Mouse (Mus musculus) CD4-positive, CD25-positive, alpha-beta regulatory T cell, adult 4 months (primary cell): ENCODE results near the gene Klk1b11. TPM values are rescaled to one million over a fixed set of nuclear protein-coding genes. Genes with fewer than 3 reads are reported as not detected.
"Not testable (repeated sequence)": the region's sequence is repeated elsewhere in the genome, so short reads cannot be mapped to it uniquely, and the experiment has no call there.

Source experiments
- ATAC-seq: one replicate; pipeline ENCODE4 v1.8.0; 2017
- polyA plus RNA-seq, 2 experiments: library from polyadenylated mRNA; unstranded; fragments of 100-300 nt; shearing (Covaris generic); gene quantifications; one replicate each; pipeline ENCODE4 v1.2.1; 2017

The Klk1b11 gene
- not detected for polyA plus RNA-seq

DNA sequence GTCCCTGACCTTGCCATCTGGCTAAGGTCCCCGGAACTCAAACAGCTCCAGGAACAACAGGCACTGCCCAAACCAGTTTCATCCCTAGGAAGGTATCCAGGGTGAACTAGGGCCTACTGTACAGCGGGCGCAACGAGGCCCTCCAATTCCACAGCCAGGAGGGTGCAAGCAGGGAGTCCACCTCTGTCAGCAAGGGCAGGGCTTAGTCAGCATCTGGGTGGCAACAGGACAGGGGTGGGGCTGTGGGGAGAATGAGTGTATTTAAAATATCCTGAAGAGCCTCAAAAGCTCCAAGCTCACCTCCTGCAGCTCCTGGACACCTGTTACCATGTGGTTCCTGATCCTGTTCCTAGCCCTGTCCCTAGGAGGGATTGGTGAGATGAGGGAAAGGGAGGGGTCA is at the start of gene Klk1b11:
TSS of gene Klk1b11 (plus strand) at position 301 of the 400 bp plus-strand sequence.
- ATAC-seq, result not testable (repeated sequence)

GRCm38 (mm10) chr7:43950364-43950763 is 45.3 kb upstream of the Klk1b11 start, which contains the start of gene Klk1b8:
TSS of gene Klk1b8 (plus strand) at chr7:43950664.
- ATAC-seq, result no peak

DNA sequence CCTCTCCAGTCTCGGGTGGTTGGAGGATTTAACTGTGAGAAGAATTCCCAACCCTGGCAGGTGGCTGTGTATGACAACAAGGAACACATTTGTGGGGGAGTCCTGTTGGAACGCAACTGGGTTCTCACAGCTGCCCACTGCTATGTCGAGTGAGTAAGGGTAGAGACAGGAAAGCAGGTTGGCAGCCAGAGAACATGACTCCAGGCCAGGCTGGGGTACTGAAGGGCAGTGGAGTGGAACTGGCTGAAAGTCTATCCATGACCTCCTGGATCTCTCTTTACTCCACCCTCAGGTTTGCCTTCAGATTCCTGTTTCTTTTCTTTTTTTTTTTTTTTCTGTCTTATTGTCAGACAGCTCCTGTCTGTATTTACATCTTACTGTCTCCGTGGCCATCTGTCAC is 43.0 kb upstream of the Klk1b11 start:
- ATAC-seq, result no peak

DNA sequence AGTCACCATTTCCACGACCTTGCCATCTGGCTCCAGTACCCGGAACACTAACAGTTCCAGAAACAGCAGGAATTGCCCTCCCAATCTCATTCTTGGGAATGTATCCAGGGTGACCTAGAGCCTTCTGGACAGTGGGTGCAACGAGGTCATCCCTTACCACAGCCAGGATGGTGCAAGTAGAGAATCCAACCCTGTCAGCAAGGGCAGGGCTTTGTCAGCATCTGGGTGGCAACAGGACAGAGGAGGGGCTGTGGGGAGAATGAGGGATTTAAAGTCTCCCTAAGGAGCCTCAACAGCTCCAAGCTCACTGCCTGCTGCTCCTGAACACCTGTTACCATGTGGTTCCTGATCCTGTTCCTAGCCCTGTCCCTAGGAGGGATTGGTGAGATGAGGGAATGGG is 29.2 kb upstream of the Klk1b11 start, which contains the start of gene Klk1b1:
TSS of gene Klk1b1 (plus strand) at position 301 of the 400 bp plus-strand sequence.
- ATAC-seq, result no peak

GRCm38 (mm10) chr7:43967058-43967457 is 28.6 kb upstream of the Klk1b11 start:
- no peak for ATAC-seq

DNA sequence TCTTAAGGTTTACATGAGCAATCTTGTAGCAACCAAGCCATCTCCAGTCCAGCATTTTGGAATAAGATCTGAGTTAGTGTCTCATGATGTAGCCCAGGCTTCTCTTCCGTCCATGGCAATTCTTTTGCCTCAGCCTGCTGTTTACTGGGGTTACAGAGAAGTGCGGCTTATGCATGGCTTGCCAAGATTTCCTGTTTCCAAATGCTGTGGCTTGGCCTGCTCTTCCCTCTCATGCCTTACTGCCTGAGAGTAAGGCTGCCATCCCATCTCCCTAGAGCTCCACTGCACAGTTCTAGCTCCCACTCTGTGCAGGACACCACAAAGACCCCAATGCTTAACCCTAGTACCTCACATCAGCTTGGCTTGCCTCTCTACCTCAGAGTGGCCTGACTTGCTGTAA is 28.1 kb upstream of the Klk1b11 start:
- ATAC-seq, result no peak

DNA sequence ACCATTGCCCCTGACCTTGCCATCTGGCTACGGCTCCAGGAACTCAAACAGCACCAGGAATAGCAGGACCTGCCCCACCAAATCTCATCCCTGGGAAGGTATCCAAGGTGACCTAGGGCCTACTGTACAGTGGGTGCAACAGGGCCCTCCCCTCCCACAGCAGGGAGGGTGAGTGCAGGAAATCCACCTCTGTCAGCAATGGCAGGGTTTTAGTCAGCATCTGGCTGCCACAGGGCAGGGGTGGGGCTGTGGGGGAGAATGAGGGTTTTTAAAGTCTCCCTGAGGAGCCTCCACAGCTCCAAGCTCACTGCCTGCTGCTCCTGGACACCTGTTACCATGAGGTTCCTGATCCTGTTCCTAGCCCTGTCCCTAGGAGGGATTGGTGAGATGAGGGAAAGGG is 19.9 kb upstream of the Klk1b11 start, which contains the start of gene Klk1b9:
TSS of gene Klk1b9 (plus strand) at position 301 of the 400 bp plus-strand sequence.
- ATAC-seq, result not testable (repeated sequence)

DNA sequence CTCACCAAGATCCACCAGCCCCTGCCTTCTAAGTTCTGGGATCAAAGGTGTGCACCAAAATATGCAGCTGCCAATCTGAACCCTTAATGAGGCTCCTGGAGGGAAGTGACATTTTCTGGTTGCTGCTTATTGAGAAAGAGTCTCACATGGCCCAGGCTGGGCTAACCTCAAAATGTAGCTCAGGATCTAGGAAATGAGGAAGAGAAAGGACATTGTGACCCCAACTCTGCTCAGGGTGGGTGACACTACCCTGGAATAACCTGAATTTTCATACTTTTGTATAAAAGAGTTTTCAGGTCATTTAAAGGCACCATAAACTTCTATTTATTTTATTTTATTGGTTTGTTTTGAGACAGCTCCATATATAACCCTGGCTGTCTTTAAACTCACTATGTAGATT is 10.0 kb upstream of the Klk1b11 start:
- ATAC-seq, result no peak

GRCm38 (mm10) chr7:43994821-43995220 is 856 bp upstream of the Klk1b11 start:
- not testable (repeated sequence) for ATAC-seq

DNA sequence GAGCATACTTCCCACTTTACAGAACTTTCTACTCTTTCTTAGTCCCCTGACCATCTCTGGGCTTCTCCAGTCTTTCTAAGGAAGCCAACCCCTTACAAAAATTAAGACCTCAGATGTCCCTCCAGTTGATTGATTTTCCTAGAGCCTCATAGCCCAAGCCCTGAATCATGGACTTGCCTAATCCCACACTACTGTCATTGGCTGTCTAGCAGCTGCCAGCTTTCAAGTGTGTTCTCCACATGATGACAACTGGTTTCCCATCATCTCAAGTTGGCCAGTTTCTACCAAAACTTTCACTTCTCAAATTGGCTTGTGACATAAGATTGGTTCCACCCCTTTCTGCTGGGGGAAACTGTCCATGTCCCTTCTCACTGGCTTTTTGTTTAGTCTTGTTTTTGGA is 9.2 kb downstream of the Klk1b11 start:
- no peak for ATAC-seq

GRCm38 (mm10) chr7:44011868-44012267 is 16.2 kb downstream of the Klk1b11 start, which contains the start of gene Klk1b26:
TSS of gene Klk1b26 (plus strand) at chr7:44012168.
- not testable (repeated sequence) for ATAC-seq

- ATAC-seq, result not testable (repeated sequence)
These were observed 19.0 kb downstream of the Klk1b11 start for GRCm38 (mm10) chr7:44014666-44015065.

DNA sequence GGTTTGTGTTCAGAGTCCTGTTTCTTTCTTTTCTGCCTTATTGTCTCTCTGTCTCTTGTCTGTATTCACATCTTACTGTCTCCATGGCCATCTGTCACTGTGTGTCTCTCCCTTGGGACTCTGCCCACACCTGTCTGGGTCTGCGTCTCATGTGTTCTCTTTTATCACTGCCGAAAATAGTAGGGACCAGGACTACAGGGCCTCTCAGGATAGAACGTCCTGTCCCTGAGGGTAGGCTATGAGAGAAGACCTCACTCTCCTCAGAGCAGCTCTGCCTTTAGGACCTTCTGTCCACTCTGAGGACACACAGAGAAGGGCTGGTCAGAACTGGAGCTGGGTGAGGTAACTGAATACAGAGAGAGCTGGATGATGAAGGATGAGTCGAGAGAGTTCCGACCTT is 19.4 kb downstream of the Klk1b11 start:
- ATAC-seq, result no peak

Other genes with a start within 250 kb of the Klk1b11 start
- not detected for gene Klk12, start 227.0 kb upstream of the Klk1b11 start, polyA plus RNA-seq
- gene Klk11, start 221.3 kb upstream of the Klk1b11 start, polyA plus RNA-seq, result 1 to 10 TPM in 1 of 2 experiments, not detected in 1; 1.0 TPM
- under 1 TPM in 1 of 2 experiments, not detected in 1; 0.23 TPM for gene Klk10, start 214.8 kb upstream of the Klk1b11 start, polyA plus RNA-seq
- gene Klk9, start 204.0 kb upstream of the Klk1b11 start, polyA plus RNA-seq, result not detected
- 100 to 1,000 TPM; 136 to 138 TPM for gene Klk8, start 198.3 kb upstream of the Klk1b11 start, polyA plus RNA-seq
- under 1 TPM in 1 of 2 experiments, not detected in 1; 0.23 TPM for gene Klk7, start 184.6 kb upstream of the Klk1b11 start, polyA plus RNA-seq
- not detected for gene Klk6, start 171.4 kb upstream of the Klk1b11 start, polyA plus RNA-seq
- gene Klk5, start 153.9 kb upstream of the Klk1b11 start, polyA plus RNA-seq, result not detected
- not detected for gene Klk4, start 114.7 kb upstream of the Klk1b11 start, polyA plus RNA-seq
- not detected for gene Klk15, start 62.1 kb upstream of the Klk1b11 start, polyA plus RNA-seq
- not detected for gene Klk1b8, start 45.2 kb upstream of the Klk1b11 start, polyA plus RNA-seq
- gene Klk1b1, start 29.1 kb upstream of the Klk1b11 start, polyA plus RNA-seq, result not detected
- gene Klk1b9, start 19.8 kb upstream of the Klk1b11 start, polyA plus RNA-seq, result not detected
- gene Klk1b26, start 16.3 kb downstream of the Klk1b11 start, polyA plus RNA-seq, result not detected
- 1 to 10 TPM; 1.7 to 5.7 TPM for gene Klk1b27, start 56.4 kb downstream of the Klk1b11 start, polyA plus RNA-seq
- gene Klk1b21, start 106.5 kb downstream of the Klk1b11 start, polyA plus RNA-seq, result not detected
- not detected for gene Klk1b22, start 116.8 kb downstream of the Klk1b11 start, polyA plus RNA-seq
- gene Klk1b16, start 140.9 kb downstream of the Klk1b11 start, polyA plus RNA-seq, result not detected
- not detected for gene Klk1b24, start 192.4 kb downstream of the Klk1b11 start, polyA plus RNA-seq
- not detected for gene Klk1b3, start 202.3 kb downstream of the Klk1b11 start, polyA plus RNA-seq
- not detected for gene Klk1b4, start 211.6 kb downstream of the Klk1b11 start, polyA plus RNA-seq
- not detected for gene Klk1b5, start 220.1 kb downstream of the Klk1b11 start, polyA plus RNA-seq
- 1 to 10 TPM in 1 of 2 experiments, not detected in 1; 1.0 TPM for gene Klk1, start 229.5 kb downstream of the Klk1b11 start, polyA plus RNA-seq
- gene Gm36864, start 240.3 kb downstream of the Klk1b11 start, polyA plus RNA-seq, result not detected